Mouse (Mus musculus) thymus, adult 2 months (tissue): ENCODE measurements at regions not wholly inside any gene's neighbourhood (a gene's known extent, or its start where the extent isn't known, plus 50 kb on each side); places are given as distances from the start of the nearest gene placed in this dataset.

Source experiments
- DNase-seq: peaks from one replicate; pipeline ENCODE4 v3.0.0; 2021
- H3K27ac ChIP-seq: fragments of 200-500 bp; 2 replicates; pipeline ENCODE4 v1.5.1; 2012; ENCODE audit warnings: low read length, control low read depth; ENCODE audit not compliant: control insufficient read depth, insufficient read depth
- H3K27me3 ChIP-seq: fragments of 200-500 bp; 2 replicates; pipeline ENCODE4 v1.6.1; 2012; ENCODE audit warnings: mild to moderate bottlenecking, low read length, moderate library complexity, mixed read lengths; ENCODE audit not compliant: control insufficient read depth, insufficient read depth
- H3K36me3 ChIP-seq: fragments of 200-500 bp; 2 replicates; pipeline ENCODE4 v1.6.1; 2012; ENCODE audit warnings: mild to moderate bottlenecking, low read length, moderate library complexity; ENCODE audit not compliant: control insufficient read depth, insufficient read depth
- H3K4me1 ChIP-seq: fragments of 200-500 bp; replicated peaks from 2 replicates; pipeline ENCODE4 v1.6.1; 2012; ENCODE audit warnings: low read length; ENCODE audit not compliant: control insufficient read depth, insufficient read depth
- H3K4me3 ChIP-seq: fragments of 200-500 bp; 2 replicates; pipeline ENCODE4 v1.5.1; 2012; ENCODE audit warnings: mild to moderate bottlenecking, low read length, control low read depth, moderate library complexity; ENCODE audit not compliant: control insufficient read depth, insufficient read depth
- CTCF ChIP-seq: fragments of 200-500 bp; IDR thresholded peaks from 2 replicates; pipeline ENCODE4 v1.5.1; 2012; ENCODE audit warnings: mild to moderate bottlenecking, control low read depth, low read length, moderate library complexity, borderline replicate concordance; ENCODE audit not compliant: control insufficient read depth, poor library complexity, insufficient read depth; ENCODE audit errors: extremely low read depth
- POLR2A ChIP-seq: fragments of 200-500 bp; IDR thresholded peaks from 2 replicates; pipeline ENCODE4 v1.6.1; 2012; ENCODE audit warnings: mild to moderate bottlenecking, low read length, control low read depth, moderate library complexity; ENCODE audit not compliant: control insufficient read depth, poor library complexity, insufficient read depth; ENCODE audit errors: extremely low read depth
- WGBS: fragments of 180-500 bp; shearing (Covaris S2); methylation state at CpG from one replicate; pipeline ENCODE4 v1.1.7; 2018; 5-methylcytosine and 5-hydroxymethylcytosine counted together

DNA sequence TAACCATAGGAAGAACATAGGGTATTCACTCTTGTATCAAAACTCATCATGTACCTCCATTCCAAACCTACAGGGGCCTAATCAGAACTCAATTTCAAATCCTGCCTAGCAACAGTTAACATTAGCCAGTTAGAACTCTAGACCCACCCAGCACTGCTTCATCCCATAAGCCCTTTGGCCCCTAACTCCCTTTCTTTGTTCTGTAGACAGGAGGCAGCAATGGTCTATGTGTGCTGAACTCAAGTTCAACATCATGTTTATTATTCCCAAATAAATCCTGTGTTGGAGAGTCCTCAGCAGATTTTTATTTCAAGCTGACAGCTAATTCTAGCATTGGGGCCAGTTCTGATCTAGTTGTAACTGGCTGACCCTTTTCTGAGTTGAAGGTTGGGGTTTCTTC, 112.2 kb downstream of the Ipo8 start:
- H3K4me3 ChIP-seq: no peak overlapping the region
- no peaks in the 10 kb centered on the region for H3K36me3 ChIP-seq
- DNase-seq: no peak
- no peak for TF ChIP-seq POLR2A
- TF ChIP-seq CTCF: no peak
- H3K27me3 ChIP-seq: no peaks in the 10 kb centered on the region
- no peaks in the 10 kb centered on the region for H3K4me1 ChIP-seq
- H3K27ac ChIP-seq: no peak overlapping the region

DNA sequence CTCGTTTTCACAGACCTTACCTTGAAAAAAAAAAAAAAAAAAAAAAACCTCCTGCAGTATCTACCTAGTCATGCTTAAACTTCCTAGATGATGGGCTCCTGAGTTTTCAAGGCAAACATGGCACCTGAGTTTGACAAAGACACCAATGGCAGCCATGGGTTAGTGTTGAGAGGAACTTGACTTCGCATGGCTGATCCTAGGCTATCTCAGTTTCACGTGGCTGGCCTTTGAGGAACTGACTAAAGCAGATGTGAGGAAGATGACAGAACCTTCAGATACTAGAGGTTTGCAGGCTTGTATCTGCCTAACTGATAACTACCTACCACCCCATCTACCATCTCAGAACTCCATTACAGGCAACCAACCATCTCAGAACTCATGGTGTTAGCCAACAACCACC, 120.9 kb downstream of the Ipo8 start:
- Histone ChIP-seq H3K4me1 (no peaks in the 10 kb centered on the region), H3K27ac (no peak overlapping the region), H3K27me3 (no peaks in the 10 kb centered on the region), H3K4me3 (no peak overlapping the region), H3K36me3 (no peaks in the 10 kb centered on the region)
- TF ChIP-seq CTCF (no peak), POLR2A (no peak)
- DNase-seq: no peak
- 88% methylated on average over 3 of the region's 3 CpGs for WGBS

DNA sequence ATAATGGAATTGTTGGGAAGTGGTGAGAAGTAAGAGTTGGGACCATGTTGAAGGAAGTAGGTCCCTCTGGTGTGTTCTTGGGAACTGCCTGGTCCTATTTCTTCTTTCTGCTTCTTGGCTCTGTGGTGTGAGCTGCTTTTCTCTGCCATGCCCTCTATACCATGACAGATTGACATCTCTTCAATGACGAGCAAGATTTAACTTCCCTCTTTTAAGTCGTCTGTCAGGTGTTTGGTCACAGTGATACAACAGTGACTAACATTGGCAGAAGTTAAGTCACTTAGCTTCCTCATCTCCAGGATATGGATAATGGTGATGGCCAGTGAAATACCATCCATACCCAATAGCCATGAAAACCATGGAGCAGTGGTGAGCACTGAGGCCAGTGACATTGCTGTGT, 122.9 kb downstream of the Ipo8 start:
- Histone ChIP-seq H3K4me3 (no peak overlapping the region), H3K27ac (no peak overlapping the region), H3K4me1 (no peaks in the 10 kb centered on the region), H3K27me3 (no peaks in the 10 kb centered on the region), H3K36me3 (no peaks in the 10 kb centered on the region)
- no peak for DNase-seq
- WGBS: 32% methylated on average over 2 of the region's 2 CpGs
- TF ChIP-seq POLR2A (no peak), CTCF (no peak)

DNA sequence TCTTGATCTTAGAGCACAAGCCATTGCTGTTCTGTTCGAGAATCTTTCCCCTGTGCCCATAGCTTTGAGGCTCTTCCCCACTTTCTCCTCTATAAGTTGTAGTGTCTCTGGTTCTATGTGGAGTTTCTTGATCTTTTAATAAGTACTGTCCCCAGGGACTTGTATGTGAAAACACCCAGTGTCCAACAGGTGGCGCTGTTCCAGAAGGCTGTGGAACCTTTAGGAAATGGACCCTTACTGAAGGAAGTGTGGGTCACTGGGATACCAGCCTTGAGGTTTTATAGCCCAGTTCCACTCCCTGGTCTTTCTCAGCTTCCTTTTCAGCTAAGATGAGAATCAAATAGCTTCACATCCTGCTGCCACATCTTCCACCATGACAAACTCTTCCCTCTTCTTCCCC, 125.6 kb downstream of the Ipo8 start:
- WGBS: 45% methylated on average over 2 of the region's 2 CpGs

DNA sequence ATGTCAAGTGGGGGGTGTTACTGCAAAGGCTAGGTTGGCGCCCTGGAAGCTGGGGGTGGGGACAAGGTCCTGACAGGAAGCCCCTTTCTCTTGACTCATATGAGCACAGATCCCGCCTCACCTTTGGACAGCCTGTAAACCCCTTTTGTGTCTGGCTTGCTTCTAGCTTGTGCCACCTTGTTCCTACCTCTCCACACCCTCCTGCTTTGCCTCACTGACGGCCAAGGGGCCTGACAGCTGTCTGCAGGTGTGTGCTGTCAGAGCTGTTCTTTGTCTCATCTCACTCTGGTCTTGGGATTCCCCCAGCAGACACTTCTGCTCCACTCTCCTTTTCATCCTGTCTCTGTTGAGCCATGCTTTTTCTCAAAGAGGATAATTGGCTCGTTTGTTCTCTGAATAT, 137.9 kb downstream of the Ipo8 start:
- DNase-seq: no peak
- 67% methylated on average over 4 of the region's 4 CpGs for WGBS
- no peak for TF ChIP-seq POLR2A
- TF ChIP-seq CTCF: no peak
- H3K4me1 ChIP-seq: no peaks in the 10 kb centered on the region
- no peak overlapping the region for H3K4me3 ChIP-seq
- H3K36me3 ChIP-seq: no peaks in the 10 kb centered on the region
- no peaks in the 10 kb centered on the region for H3K27me3 ChIP-seq
- H3K27ac ChIP-seq: no peak overlapping the region

More for the DNA sequence above, 125.6 kb downstream of the Ipo8 start:
- DNase-seq: peak; percentile 45
- Histone ChIP-seq H3K27ac (no peak overlapping the region), H3K4me3 (no peak overlapping the region), H3K27me3 (no peaks in the 10 kb centered on the region), H3K4me1 (no peaks in the 10 kb centered on the region), H3K36me3 (no peaks in the 10 kb centered on the region)
- no peak for TF ChIP-seq CTCF
- no peak for TF ChIP-seq POLR2A

DNA sequence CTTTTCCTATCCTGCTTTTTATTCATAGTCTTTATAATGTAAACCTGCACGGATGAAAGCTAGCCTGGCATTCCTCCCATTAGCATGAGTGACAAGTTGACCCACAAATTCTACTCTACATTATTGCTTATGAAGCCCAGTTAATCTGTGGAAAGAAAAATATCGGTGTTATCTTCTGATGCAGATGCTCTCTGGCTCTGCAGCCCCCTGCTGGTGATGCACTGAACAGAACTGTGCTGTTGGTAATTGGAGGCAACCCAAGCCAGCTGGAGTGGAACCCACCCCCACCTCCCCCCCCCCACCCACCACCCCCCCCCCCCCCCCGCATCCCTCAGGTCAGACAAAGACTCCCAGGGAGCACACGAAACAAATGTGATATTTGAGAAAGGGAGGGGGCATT, 143.5 kb downstream of the Ipo8 start:
- WGBS: 36% methylated on average over 4 of the region's 4 CpGs
- TF ChIP-seq CTCF (no peak), POLR2A (no peak)
- Histone ChIP-seq H3K4me3 (no peak overlapping the region), H3K36me3 (no peaks in the 10 kb centered on the region), H3K4me1 (no peaks in the 10 kb centered on the region), H3K27me3 (no peaks in the 10 kb centered on the region), H3K27ac (no peak overlapping the region)
- peak; percentile 23 for DNase-seq

DNA sequence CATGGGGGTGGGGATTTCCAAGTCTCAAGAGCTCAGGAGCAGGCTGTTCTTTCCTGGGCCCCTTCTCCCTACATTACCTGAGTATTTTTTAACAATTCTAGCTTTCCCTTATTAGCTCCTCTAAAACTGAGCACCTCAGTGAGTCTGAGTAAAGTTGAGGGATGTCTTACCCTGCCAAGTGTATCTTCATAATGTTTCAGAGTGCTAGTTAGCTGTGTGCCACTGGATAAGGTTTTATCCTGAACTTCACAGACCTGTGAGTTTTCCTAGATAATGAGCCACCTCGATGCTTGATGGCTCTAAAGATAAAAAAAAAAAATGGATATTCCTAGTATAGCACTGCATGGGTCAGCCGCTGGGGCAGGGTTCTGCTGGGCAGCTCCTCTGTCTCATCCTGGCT, 171.1 kb downstream of the Ipo8 start:
- TF ChIP-seq POLR2A (no peak), CTCF (no peak)
- H3K4me1 ChIP-seq: no peaks in the 10 kb centered on the region
- WGBS: 89% methylated on average over 2 of the region's 2 CpGs
- H3K4me3 ChIP-seq: no peak overlapping the region
- H3K27ac ChIP-seq: no peak overlapping the region
- no peaks in the 10 kb centered on the region for H3K27me3 ChIP-seq
- DNase-seq: no peak
- H3K36me3 ChIP-seq: no peaks in the 10 kb centered on the region
